Mouse (Mus musculus) frontal cortex, postnatal 14 days (tissue): ENCODE results near the gene Tbc1d4.

Experiments
- DNase-seq, 2 experiments: peaks; one replicate each; pipeline ENCODE4 v3.0.0; 2022; ENCODE audit warnings: low spot score in 2 of 2

The Tbc1d4 gene

GRCm38 (mm10) chr14:101417679-101418078, 191.3 kb downstream of the Tbc1d4 start:
- DNase-seq, result no peak
